Mouse (Mus musculus) CH12.LX (cell line): ENCODE data around the gene Ost4. TPM values are rescaled to one million over a fixed set of nuclear protein-coding genes. Genes with fewer than 3 reads are reported as not detected.
A peak's percentile ranks its signal among the peaks of the same experiment; 100 is the strongest.

Source experiments
- DNase-seq: peaks from one replicate; pipeline ENCODE4 v3.0.0-alpha.2; 2013; ENCODE audit errors: extremely low read depth
- H3K27ac ChIP-seq: 2 replicates; pipeline ENCODE4 v1.5.1; 2012; ENCODE audit warnings: low read depth, mild to moderate bottlenecking, control low read depth, moderate library complexity; ENCODE audit not compliant: insufficient read depth
- H3K27me3 ChIP-seq: replicated peaks from 2 replicates; pipeline ENCODE3; 2012; ENCODE audit warnings: inconsistent platforms
- H3K36me3 ChIP-seq, 2 experiments: replicated peaks in 1 of 2; 2 replicates each; pipeline versions ENCODE3 to v1.6.1; 2012; ENCODE audit warnings: inconsistent platforms in 1 of 2, low read length in 1 of 2, mild to moderate bottlenecking in 1 of 2, mixed read lengths in 1 of 2, moderate library complexity in 1 of 2; ENCODE audit not compliant: control insufficient read depth in 1 of 2, insufficient read depth in 1 of 2
- H3K4me1 ChIP-seq, 2 experiments: 2 replicates each; pipeline ENCODE4 v1.6.1; 2012; ENCODE audit warnings: inconsistent platforms in 1 of 2, moderate library complexity in 1 of 2; ENCODE audit not compliant: insufficient read depth in 2 of 2, control insufficient read depth in 1 of 2
- H3K4me2 ChIP-seq: 2 replicates; pipeline ENCODE4 v1.6.1; 2012; ENCODE audit warnings: low read depth, mild to moderate bottlenecking, control low read depth; ENCODE audit not compliant: poor library complexity, insufficient read depth, severe bottlenecking
- H3K4me3 ChIP-seq, 3 experiments: fragments of 150-350 bp in 1 of 3; sonication (generic) in 1 of 3; replicated peaks in 1 of 3; 2 replicates each; pipeline versions ENCODE3 to v1.5.1; 2011 to 2012; ENCODE audit warnings: low read depth in 2 of 3, low read length in 2 of 3, mild to moderate bottlenecking in 2 of 3, moderate library complexity in 2 of 3, control low read depth in 1 of 3, improper control_type of control experiment in 1 of 3, inconsistent platforms in 1 of 3, mixed read lengths in 1 of 3; ENCODE audit not compliant: poor library complexity in 1 of 3
- H3K79me2 ChIP-seq: replicated peaks from 2 replicates; pipeline ENCODE4 v1.6.1; 2012; ENCODE audit warnings: mild to moderate bottlenecking, moderate library complexity; ENCODE audit not compliant: control insufficient read depth, poor library complexity, insufficient read depth, severe bottlenecking; ENCODE audit errors: extremely low read depth
- H3K9ac ChIP-seq: 2 replicates; pipeline ENCODE4 v1.6.1; 2012; ENCODE audit warnings: low read depth, mild to moderate bottlenecking, control low read depth, moderate library complexity; ENCODE audit not compliant: insufficient read depth
- H3K9me3 ChIP-seq: replicated peaks from 2 replicates; pipeline ENCODE3; 2012; ENCODE audit warnings: low read length, inconsistent platforms, mixed read lengths
- BHLHE40 ChIP-seq: IDR thresholded peaks from 2 replicates; pipeline ENCODE4 v1.6.1; 2011; ENCODE audit warnings: mild to moderate bottlenecking, low read depth, low read length, improper control_type of control experiment
- CHD1 ChIP-seq: IDR thresholded peaks from 2 replicates; pipeline ENCODE4 v1.6.1; 2012; ENCODE audit warnings: low read depth, low read length, improper control_type of control experiment, inconsistent platforms
- CHD2 ChIP-seq: IDR thresholded peaks from 2 replicates; pipeline ENCODE4 v1.6.1; 2011; ENCODE audit warnings: low read length, improper control_type of control experiment
- CTCF ChIP-seq, 2 experiments: IDR thresholded peaks in 1 of 2; conservative IDR thresholded peaks in 1 of 2; 2 replicates each; pipeline ENCODE4 v1.5.1; 2011 to 2012; ENCODE audit warnings: low read depth in 2 of 2, low read length in 2 of 2, improper control_type of control experiment in 1 of 2, inconsistent platforms in 1 of 2, mild to moderate bottlenecking in 1 of 2, moderate library complexity in 1 of 2
- E2F4 ChIP-seq: IDR thresholded peaks from 2 replicates; pipeline ENCODE4 v1.6.1; 2011; ENCODE audit warnings: low read depth, low read length, improper control_type of control experiment; ENCODE audit not compliant: insufficient replicate concordance
- ELF1 ChIP-seq: IDR thresholded peaks from 2 replicates; pipeline ENCODE4 v1.6.1; 2014; ENCODE audit warnings: low read depth, mild to moderate bottlenecking, inconsistent platforms, low read length, improper control_type of control experiment
- EP300 ChIP-seq: IDR thresholded peaks from 2 replicates; pipeline ENCODE4 v1.6.1; 2011; ENCODE audit warnings: low read length, improper control_type of control experiment
- ETS1 ChIP-seq: conservative IDR thresholded peaks from 2 replicates; pipeline ENCODE4 v1.6.1; 2012; ENCODE audit warnings: low read depth, mild to moderate bottlenecking, inconsistent platforms, low read length, improper control_type of control experiment, moderate library complexity
- GABPA ChIP-seq: IDR thresholded peaks from 2 replicates; pipeline ENCODE4 v1.6.1; 2012; ENCODE audit warnings: low read depth, low read length, improper control_type of control experiment, inconsistent platforms; ENCODE audit not compliant: insufficient replicate concordance
- HCFC1 ChIP-seq: IDR thresholded peaks from 2 replicates; pipeline ENCODE4 v1.6.1; 2012; ENCODE audit warnings: low read depth, mild to moderate bottlenecking, inconsistent platforms, low read length, improper control_type of control experiment
- IRF4 ChIP-seq: IDR thresholded peaks from 2 replicates; pipeline ENCODE4 v1.6.1; 2014; ENCODE audit warnings: low read depth, mild to moderate bottlenecking, inconsistent platforms, low read length, improper control_type of control experiment
- JUN ChIP-seq: IDR thresholded peaks from 2 replicates; pipeline ENCODE4 v1.6.1; 2011; ENCODE audit warnings: low read depth, mild to moderate bottlenecking, low read length, improper control_type of control experiment, moderate library complexity; ENCODE audit not compliant: insufficient read depth
- JUND ChIP-seq: conservative IDR thresholded peaks from 2 replicates; pipeline ENCODE4 v1.6.1; 2011; ENCODE audit warnings: low read depth, low read length, improper control_type of control experiment
- KAT2A ChIP-seq: IDR thresholded peaks from 2 replicates; pipeline ENCODE4 v1.6.1; 2012; ENCODE audit warnings: low read length, improper control_type of control experiment, inconsistent platforms; ENCODE audit not compliant: insufficient replicate concordance
- MAFK ChIP-seq: IDR thresholded peaks from 2 replicates; pipeline ENCODE4 v1.6.1; 2011; ENCODE audit warnings: low read length, improper control_type of control experiment; ENCODE audit not compliant: insufficient replicate concordance
- MAX ChIP-seq: IDR thresholded peaks from 2 replicates; pipeline ENCODE4 v1.6.1; 2011; ENCODE audit warnings: low read length, improper control_type of control experiment
- MAZ ChIP-seq: IDR thresholded peaks from 2 replicates; pipeline ENCODE4 v1.6.1; 2012; ENCODE audit warnings: low read depth, mild to moderate bottlenecking, inconsistent platforms, low read length, improper control_type of control experiment, moderate library complexity
- MEF2A ChIP-seq: IDR thresholded peaks from 2 replicates; pipeline ENCODE4 v1.6.1; 2014; ENCODE audit warnings: low read depth, mild to moderate bottlenecking, inconsistent platforms, low read length, improper control_type of control experiment, borderline replicate concordance
- MXI1 ChIP-seq: IDR thresholded peaks from 2 replicates; pipeline ENCODE4 v1.6.1; 2011; ENCODE audit warnings: mild to moderate bottlenecking, low read depth, low read length, improper control_type of control experiment
- MYC ChIP-seq: IDR thresholded peaks from 2 replicates; pipeline ENCODE4 v1.6.1; 2011; ENCODE audit warnings: low read depth, mild to moderate bottlenecking, improper control_type of control experiment, low read length
- NELFE ChIP-seq: IDR thresholded peaks from 2 replicates; pipeline ENCODE4 v1.6.1; 2011; ENCODE audit warnings: low read depth, low read length, improper control_type of control experiment
- NRF1 ChIP-seq: IDR thresholded peaks from 2 replicates; pipeline ENCODE4 v1.6.1; 2014; ENCODE audit warnings: low read depth, mild to moderate bottlenecking, inconsistent platforms, low read length, improper control_type of control experiment, moderate library complexity
- PAX5 ChIP-seq: IDR thresholded peaks from 2 replicates; pipeline ENCODE4 v1.6.1; 2012; ENCODE audit warnings: low read length, inconsistent platforms, mixed read lengths
- POLR2A ChIP-seq: IDR thresholded peaks from 2 replicates; pipeline ENCODE4 v1.6.1; 2011; ENCODE audit warnings: low read depth, mild to moderate bottlenecking, improper control_type of control experiment, low read length
- POLR2AphosphoS2 ChIP-seq: IDR thresholded peaks from 2 replicates; pipeline ENCODE4 v1.6.1; 2011; ENCODE audit warnings: low read depth, low read length, improper control_type of control experiment
- RAD21 ChIP-seq: IDR thresholded peaks from 2 replicates; pipeline ENCODE4 v1.6.1; 2011; ENCODE audit warnings: low read depth, mild to moderate bottlenecking, low read length, improper control_type of control experiment, moderate library complexity
- RCOR1 ChIP-seq: conservative IDR thresholded peaks from 2 replicates; pipeline ENCODE4 v1.6.1; 2012; ENCODE audit warnings: low read depth, mild to moderate bottlenecking, inconsistent platforms, low read length, improper control_type of control experiment
- SIN3A ChIP-seq: IDR thresholded peaks from 2 replicates; pipeline ENCODE4 v1.6.1; 2012; ENCODE audit warnings: low read length, improper control_type of control experiment, inconsistent platforms
- SMC3 ChIP-seq: IDR thresholded peaks from 2 replicates; pipeline ENCODE4 v1.6.1; 2011; ENCODE audit warnings: low read depth, low read length, improper control_type of control experiment
- TBP ChIP-seq: conservative IDR thresholded peaks from 2 replicates; pipeline ENCODE4 v1.6.1; 2011; ENCODE audit warnings: low read depth, low read length, improper control_type of control experiment
- TCF12 ChIP-seq: IDR thresholded peaks from 2 replicates; pipeline ENCODE4 v1.6.1; 2014; ENCODE audit warnings: low read depth, mild to moderate bottlenecking, inconsistent platforms, low read length, improper control_type of control experiment
- UBTF ChIP-seq: IDR thresholded peaks from 2 replicates; pipeline ENCODE4 v1.6.1; 2012; ENCODE audit warnings: low read depth, mild to moderate bottlenecking, inconsistent platforms, low read length, improper control_type of control experiment, moderate library complexity
- USF1 ChIP-seq: IDR thresholded peaks from 2 replicates; pipeline ENCODE4 v1.6.1; 2014; ENCODE audit warnings: low read depth, mild to moderate bottlenecking, inconsistent platforms, low read length, improper control_type of control experiment
- USF2 ChIP-seq: conservative IDR thresholded peaks from 2 replicates; pipeline ENCODE4 v1.6.1; 2011; ENCODE audit warnings: low read depth, low read length, improper control_type of control experiment
- ZC3H11A ChIP-seq: IDR thresholded peaks from 2 replicates; pipeline ENCODE4 v1.6.1; 2012; ENCODE audit warnings: low read depth, mild to moderate bottlenecking, inconsistent platforms, low read length, improper control_type of control experiment
- ZKSCAN1 ChIP-seq: IDR thresholded peaks from 2 replicates; pipeline ENCODE4 v1.6.1; 2012; ENCODE audit warnings: low read depth, inconsistent platforms, low read length, improper control_type of control experiment, borderline replicate concordance
- ZMIZ1 ChIP-seq: IDR thresholded peaks from 2 replicates; pipeline ENCODE4 v1.6.1; 2012; ENCODE audit warnings: low read depth, mild to moderate bottlenecking, inconsistent platforms, low read length, improper control_type of control experiment
- ZNF384 ChIP-seq: IDR thresholded peaks from 2 replicates; pipeline ENCODE4 v1.6.1; 2012; ENCODE audit warnings: low read depth, low read length, improper control_type of control experiment, inconsistent platforms
- dilution Hi-C: fragments of 300-500 bp; cut with MboI; formaldehyde crosslinking; loops from 2 replicates; pipeline ENCODE4 v1.14.3; 2020; ENCODE audit warnings: low sequenced_read_pairs; ENCODE audit not compliant: extremely low pct_unique_long_range_greater_than_20kb, extremely low pct_ligation_motif_present
- in situ Hi-C: fragments of 300-500 bp; cut with MboI; formaldehyde crosslinking; loops from 3 replicates; pipeline ENCODE4 v1.14.3; 2019; ENCODE audit warnings: low sequenced_read_pairs, low pct_ligation_motif_present, low pct_unique_long_range_greater_than_20kb, mixed read lengths
- polyA plus RNA-seq: library from polyadenylated mRNA; unstranded; fragments of >175 nt; gene quantifications from 2 replicates; pipeline ENCODE4 v1.2.1, GENCODE M21; 2012; ENCODE audit warnings: low read depth; ENCODE audit not compliant: insufficient read length
- total RNA-seq, 2 experiments: library from RNA; depleted of rRNA; stranded (reverse); fragments of 300-350 nt in 1 of 2; fragments of >200 nt in 1 of 2; gene quantifications; 2 replicates each; pipeline ENCODE4 v1.2.3; 2012 to 2014

Gene Ost4
- 181 and 244 TPM in 2 replicates for total RNA-seq (2012; rRNA removed)
- total RNA-seq (2014; rRNA removed), result 221 and 263 TPM in 2 replicates
- 312 and 330 TPM in 2 replicates for polyA plus RNA-seq

- no peaks in the 10 kb centered on the region for H3K9me3 ChIP-seq
- peaks cover 26% of the 10 kb centered on the region for H3K79me2 ChIP-seq
- peak within 1 kb of the TSS; percentile 71 to 99 (median 97) for H3K4me3 ChIP-seq
- peaks cover 9% of the 10 kb centered on the region for H3K27me3 ChIP-seq
- peak; percentile 95 for DNase-seq
- TF ChIP-seq USF2 (no peak), MXI1 (peak; percentile 82; the same call in 1 of the 2 replicates), POLR2AphosphoS2 (peak; percentile 81; the same call in 1 of the 2 replicates), CTCF (conservative IDR thresholded peaks at IDR 0.05 in 1 of 2, IDR thresholded peaks at IDR 0.05 in 1 of 2; ENCODE audit: low read depth in 2 of 2, low read length in 2 of 2) (no peak), MYC (peak; percentile 87), MAX (no peak; the same call in 1 of the 2 replicates), CHD1 (no peak), ZKSCAN1 (no peak), IRF4 (peak; percentile 77), UBTF (no peak; the same call in 1 of the 2 replicates), TBP (peak; percentile 65; the same call in 1 of the 2 replicates), POLR2A (peak; percentile 96), ZNF384 (no peak), RCOR1 (no peak), NRF1 (peak; percentile 83), JUN (no peak), USF1 (no peak), CHD2 (no peak), BHLHE40 (peak; percentile 32; the same call in 1 of the 2 replicates), ZMIZ1 (peak; percentile 91), RAD21 (no peak), ETS1 (peak; percentile 61), ZC3H11A (no peak), EP300 (no peak), SMC3 (no peak), PAX5 (no peak), KAT2A (peak; percentile 85; the same call in 1 of the 2 replicates), MEF2A (0 out of 2 replicates have a peak, but pooled peaks have one; percentile 57), NELFE (peak; percentile 92), JUND (no peak), MAZ (no peak), E2F4 (peak; percentile 92; the same call in 1 of the 2 replicates), HCFC1 (peak; percentile 93), TCF12 (peak; percentile 86), GABPA (peak; percentile 24; the same call in 1 of the 2 replicates), MAFK (no peak), ELF1 (peak; percentile 97), SIN3A (peak; percentile 91)
- TF ChIP-seq, all 38 proteins: peak for 19
- in situ Hi-C loops, result no loop called here
- Histone ChIP-seq H3K9ac (peak within 1 kb of the TSS; percentile 98), H3K36me3 (peaks cover 29 to 37% of the 10 kb centered on the region in 2 experiments), H3K4me1 (peaks cover 2 to 29% of the 10 kb centered on the region in 2 experiments; a peak in 3 of 4 replicates), H3K27ac (peak within 1 kb of the TSS; percentile 48), H3K4me2 (peak within 1 kb of the TSS; percentile 88)
- dilution Hi-C loops, result no loop called here
Measured at GRCm38 (mm10) chr5:30907413-30908059, at the start of gene Ost4. TSS of gene Ost4 (minus strand) at chr5:30907788.
